Mouse (Mus musculus): ENCODE measurements at regions not wholly inside any gene's neighbourhood (a gene's known extent, or its start where the extent isn't known, plus 50 kb on each side); places are given as distances from the start of the nearest gene placed in this dataset.

- DNase-seq (ENCODE audit: low read depth), result peak; percentile 1
These were observed 271.4 kb downstream of the Vgll3 start for GRCm38 (mm10) chr16:66086499-66086898.

- DNase-seq (ENCODE audit: low read depth), result no peak
These were observed 277.7 kb downstream of the Vgll3 start for GRCm38 (mm10) chr16:66092766-66093165.

- no peak for DNase-seq (ENCODE audit: low read depth)
These were observed 280.6 kb downstream of the Vgll3 start for GRCm38 (mm10) chr16:66095682-66096081.

- no peak for DNase-seq (ENCODE audit: low read depth)
These were observed 302.9 kb downstream of the Vgll3 start for GRCm38 (mm10) chr16:66117930-66118329.

- no peak for DNase-seq (ENCODE audit: low read depth)
These were observed 322.7 kb downstream of the Vgll3 start for GRCm38 (mm10) chr16:66137755-66138154.

- DNase-seq (ENCODE audit: low read depth), result no peak
These were observed 329.7 kb downstream of the Vgll3 start for GRCm38 (mm10) chr16:66144765-66145164.

GRCm38 (mm10) chr16:66145280-66145679 lies 330.2 kb downstream of the Vgll3 start:
- no peak for DNase-seq (ENCODE audit: low read depth)

GRCm38 (mm10) chr16:66168289-66168688 lies 353.2 kb downstream of the Vgll3 start:
- no peak for DNase-seq (ENCODE audit: low read depth)

GRCm38 (mm10) chr16:66190801-66191200 lies 375.7 kb downstream of the Vgll3 start:
- peak; percentile 20 for DNase-seq (ENCODE audit: low read depth)

GRCm38 (mm10) chr16:66201406-66201805 lies 386.3 kb downstream of the Vgll3 start:
- DNase-seq (ENCODE audit: low read depth), result no peak

Data from induced T-regulatory cell, adult 2 months (primary cell).